Mouse (Mus musculus): Measurements from ENCODE around the gene Cox16. TPM values are rescaled to one million over a fixed set of nuclear protein-coding genes. Genes with fewer than 3 reads are reported as not detected.
A peak's percentile ranks its signal among the peaks of the same experiment; 100 is the strongest.
"Not testable (repeated sequence)": the region's sequence is repeated elsewhere in the genome, so short reads cannot be mapped to it uniquely, and the experiment has no call there.

Gene Cox16
- 115 and 123 TPM in 2 replicates for polyA plus RNA-seq (2015; fragmentation: Nextera tagmentation; extraction: Ambion mirVana)

- WGBS: under 1% methylated on average over 31 of the region's 31 CpGs
Observed at GRCm38 (mm10) chr12:81484727-81485191, at the start of gene Cox16. TSS of gene Cox16 (minus strand) at chr12:81485127.

GRCm38 (mm10) chr12:81533029-81533419 is 48.1 kb upstream of the Cox16 start:
- ATAC-seq (ENCODE audit: insufficient number of reproducible peaks, low FRiP score, low TSS enrichment, low read depth): no peak
- Histone ChIP-seq H3K4me1 (peaks cover 5% of the 10 kb centered on the region; the same call in 1 of the 2 replicates), H3K27ac (peak overlapping the region; percentile 75; the same call in 1 of the 2 replicates), H3K27me3 (no peaks in the 10 kb centered on the region), H3K4me2 (peak overlapping the region; percentile 64), H3K9me3 (no peaks in the 10 kb centered on the region), H3K36me3 (no peaks in the 10 kb centered on the region), H3K9ac (peak overlapping the region; percentile 66), H3K4me3 (peak overlapping the region; percentile 81)
- WGBS: 22% methylated on average over 4 of the region's 4 CpGs

More at GRCm38 (mm10) chr12:81484727-81485191, at the start of gene Cox16:
- peak within 1 kb of the TSS; percentile 97 for H3K27ac ChIP-seq
- peaks cover 4% of the 10 kb centered on the region for H3K4me1 ChIP-seq
- H3K36me3 ChIP-seq: no peaks in the 10 kb centered on the region
- H3K9ac ChIP-seq: peak within 1 kb of the TSS; percentile 58
- no peaks in the 10 kb centered on the region for H3K9me3 ChIP-seq
- peak; percentile 97 for ATAC-seq (ENCODE audit: insufficient number of reproducible peaks, low FRiP score, low TSS enrichment, low read depth)
- H3K27me3 ChIP-seq: no peaks in the 10 kb centered on the region
- H3K4me2 ChIP-seq: peak within 1 kb of the TSS; percentile 54
- peak within 1 kb of the TSS; percentile 75 for H3K4me3 ChIP-seq

GRCm38 (mm10) chr12:81532316-81533028 is 47.5 kb upstream of the Cox16 start, which contains the start of the genes Gm20498 and Synj2bp:
TSS of gene Gm20498 (minus strand) at chr12:81532905.
TSS of gene Synj2bp (minus strand) at chr12:81532911.
- no peaks in the 10 kb centered on the region for H3K27me3 ChIP-seq
- peak; percentile 82; the same call in 1 of the 2 replicates for ATAC-seq (ENCODE audit: insufficient number of reproducible peaks, low FRiP score, low TSS enrichment, low read depth)
- no peaks in the 10 kb centered on the region for H3K9me3 ChIP-seq
- H3K4me1 ChIP-seq: peaks cover 5% of the 10 kb centered on the region; the same call in 1 of the 2 replicates
- WGBS: 0% methylated on average over 46 of the region's 46 CpGs
- H3K27ac ChIP-seq: peak within 1 kb of the TSS; percentile 75
- H3K9ac ChIP-seq: peak within 1 kb of the TSS; percentile 66
- H3K4me2 ChIP-seq: peak within 1 kb of the TSS; percentile 64
- H3K4me3 ChIP-seq: peak within 1 kb of the TSS; percentile 81
- no peaks in the 10 kb centered on the region for H3K36me3 ChIP-seq

- 88% methylated on average over 5 of the region's 8 CpGs for WGBS
- H3K4me1 ChIP-seq; H3K36me3 ChIP-seq; H3K27me3 ChIP-seq; H3K4me2 ChIP-seq; H3K9ac ChIP-seq; H3K4me3 ChIP-seq; H3K9me3 ChIP-seq; H3K27ac ChIP-seq; ATAC-seq (ENCODE audit: insufficient number of reproducible peaks, low FRiP score, low TSS enrichment, low read depth): not testable (repeated sequence)
Observed at GRCm38 (mm10) chr12:81530587-81530986, 45.7 kb upstream of the Cox16 start.

- 94% methylated on average over 9 of the region's 9 CpGs for WGBS
- not testable (repeated sequence) for H3K4me1 ChIP-seq
Observed at GRCm38 (mm10) chr12:81496906-81497305, 12.0 kb upstream of the Cox16 start.

GRCm38 (mm10) chr12:81490491-81490890 is 5.6 kb upstream of the Cox16 start:
- Histone ChIP-seq H3K9me3 (no peaks in the 10 kb centered on the region), H3K4me1 (no peaks in the 10 kb centered on the region), H3K4me2 (no peak overlapping the region), H3K36me3 (0 out of 2 replicates have a peak, but pooled peaks cover 2% of the 10 kb centered on the region), H3K4me3 (no peak overlapping the region), H3K27me3 (no peaks in the 10 kb centered on the region), H3K9ac (no peak overlapping the region), H3K27ac (no peak overlapping the region)
- 95% methylated on average over 5 of the region's 5 CpGs for WGBS
- ATAC-seq (ENCODE audit: insufficient number of reproducible peaks, low FRiP score, low TSS enrichment, low read depth): no peak

More at GRCm38 (mm10) chr12:81496906-81497305, 12.0 kb upstream of the Cox16 start:
- H3K9ac ChIP-seq; H3K36me3 ChIP-seq; H3K4me3 ChIP-seq; H3K4me2 ChIP-seq; H3K27ac ChIP-seq; ATAC-seq (ENCODE audit: insufficient number of reproducible peaks, low FRiP score, low TSS enrichment, low read depth); H3K27me3 ChIP-seq; H3K9me3 ChIP-seq: not testable (repeated sequence)

GRCm38 (mm10) chr12:81485311-81485710 is 384 bp upstream of the Cox16 start:
- 42% methylated on average over 6 of the region's 6 CpGs for WGBS
- no peaks in the 10 kb centered on the region for H3K27me3 ChIP-seq
- no peak overlapping the region for H3K9ac ChIP-seq
- H3K4me1 ChIP-seq: peaks cover 4% of the 10 kb centered on the region
- H3K36me3 ChIP-seq: no peaks in the 10 kb centered on the region
- peak overlapping the region; percentile 75 for H3K4me3 ChIP-seq
- H3K4me2 ChIP-seq: peak overlapping the region; percentile 54
- H3K9me3 ChIP-seq: no peaks in the 10 kb centered on the region
- peak overlapping the region; percentile 97; the same call in 1 of the 2 replicates for H3K27ac ChIP-seq
- 0 out of 2 replicates have a peak, but pooled peaks have one; percentile 8 for ATAC-seq (ENCODE audit: insufficient number of reproducible peaks, low FRiP score, low TSS enrichment, low read depth)

GRCm38 (mm10) chr12:81484212-81484611 is 715 bp downstream of the Cox16 start:
- H3K9ac ChIP-seq: peak overlapping the region; percentile 58
- 2% methylated on average over 7 of the region's 7 CpGs for WGBS
- H3K27me3 ChIP-seq: no peaks in the 10 kb centered on the region
- H3K27ac ChIP-seq: peak overlapping the region; percentile 97; the same call in 1 of the 2 replicates
- ATAC-seq (ENCODE audit: insufficient number of reproducible peaks, low FRiP score, low TSS enrichment, low read depth): no peak
- H3K9me3 ChIP-seq: no peaks in the 10 kb centered on the region
- peaks cover 4% of the 10 kb centered on the region for H3K4me1 ChIP-seq
- H3K4me2 ChIP-seq: peak overlapping the region; percentile 54
- peak overlapping the region; percentile 75 for H3K4me3 ChIP-seq
- no peaks in the 10 kb centered on the region for H3K36me3 ChIP-seq

- ATAC-seq (ENCODE audit: insufficient number of reproducible peaks, low FRiP score, low TSS enrichment, low read depth): no peak
- H3K4me2 ChIP-seq: peak overlapping the region; percentile 54
- peak overlapping the region; percentile 57; the same call in 1 of the 2 replicates for H3K27ac ChIP-seq
Observed at GRCm38 (mm10) chr12:81483656-81484055, 1.3 kb downstream of the Cox16 start.

GRCm38 (mm10) chr12:81459051-81459450 is 25.9 kb downstream of the Cox16 start:
- not testable (repeated sequence) for H3K36me3 ChIP-seq; H3K27me3 ChIP-seq; ATAC-seq (ENCODE audit: insufficient number of reproducible peaks, low FRiP score, low TSS enrichment, low read depth); H3K27ac ChIP-seq; H3K4me3 ChIP-seq; H3K4me1 ChIP-seq; H3K9me3 ChIP-seq; H3K9ac ChIP-seq; H3K4me2 ChIP-seq
- 95% methylated on average over 7 of the region's 7 CpGs for WGBS

More at GRCm38 (mm10) chr12:81483656-81484055, 1.3 kb downstream of the Cox16 start:
- Histone ChIP-seq H3K27me3 (no peaks in the 10 kb centered on the region), H3K4me1 (peaks cover 4% of the 10 kb centered on the region), H3K36me3 (no peaks in the 10 kb centered on the region), H3K9ac (peak overlapping the region; percentile 10; the same call in 1 of the 2 replicates), H3K9me3 (no peaks in the 10 kb centered on the region), H3K4me3 (peak overlapping the region; percentile 75)
- WGBS: 43% methylated on average over 17 of the region's 17 CpGs

- 87% methylated on average over 9 of the region's 9 CpGs for WGBS
- H3K27me3 ChIP-seq; H3K4me2 ChIP-seq; H3K9ac ChIP-seq; H3K4me1 ChIP-seq; H3K36me3 ChIP-seq; ATAC-seq (ENCODE audit: insufficient number of reproducible peaks, low FRiP score, low TSS enrichment, low read depth); H3K4me3 ChIP-seq; H3K9me3 ChIP-seq; H3K27ac ChIP-seq: not testable (repeated sequence)
Observed at GRCm38 (mm10) chr12:81438985-81439384, 45.9 kb downstream of the Cox16 start.

- not testable (repeated sequence) for H3K9ac ChIP-seq; H3K4me3 ChIP-seq; H3K4me1 ChIP-seq; H3K27me3 ChIP-seq; ATAC-seq (ENCODE audit: insufficient number of reproducible peaks, low FRiP score, low TSS enrichment, low read depth); H3K4me2 ChIP-seq; H3K9me3 ChIP-seq; H3K27ac ChIP-seq
- H3K36me3 ChIP-seq: peaks cover 17% of the 10 kb centered on the region
- WGBS: 86% methylated on average over 2 of the region's 2 CpGs
Observed at GRCm38 (mm10) chr12:81434778-81435177, 50.1 kb downstream of the Cox16 start.

Data from limb, embryonic 15.5 days (tissue).